Mouse (Mus musculus): ENCODE data around the gene Gmnn.

- TF ChIP-seq CTCF (conservative IDR thresholded peaks at IDR 0.05; ENCODE audit: low read length), result no peak
- TF ChIP-seq NANOG (IDR thresholded peaks at IDR 0.05; ENCODE audit: borderline replicate concordance, low read length), result no peak
These were observed 59.6 kb downstream of the Gmnn start for GRCm38 (mm10) chr13:24702128-24702527.

All from E14TG2a.4 (cell line).